Mouse (Mus musculus) urinary bladder, adult 18-20 months (tissue): ENCODE results near the gene Suclg1.

Source experiments
- DNase-seq, 2 experiments: peaks; one replicate each; pipeline ENCODE4 v3.0.0; 2022; ENCODE audit warnings: low spot score in 2 of 2, mixed read lengths in 2 of 2

Suclg1 gene

GRCm38 (mm10) chr6:73322306-73322705 lies 74.1 kb downstream of the Suclg1 start:
- no peak for DNase-seq
